Comparison of ENCODE assay signal across 30 mouse cellular contexts in genomic region chr19:40542776-40543175, GRCm38 (mm10). TPM values are rescaled to one million over a fixed set of nuclear protein-coding genes. Genes with fewer than 3 reads are reported as not detected.
DNase-seq lines count a peak whose midpoint lies in the region; ATAC-seq lines count a peak whose summit lies in the region.
"Had no signal": no experiment of that assay in that cellular context is flagged by ENCODE, and none has a peak within 500 bp of the region (broad histone marks: within the 10 kb centered on the region; RNA-seq: fewer than 3 reads in every experiment).

No protein-coding gene starts in this region.

- ATAC-seq in liver, embryonic 12.5 days = peak; percentile 69
- ATAC-seq in liver, embryonic 11.5 days (replicated peaks; ENCODE audit: low FRiP score) = no peak; the same call in 1 of the 2 replicates
- ATAC-seq in liver, embryonic 16.5 days (ENCODE audit: low read depth) = peak; percentile 59
- ATAC-seq in forebrain, embryonic 15.5 days (replicated peaks) = no peak
- ATAC-seq: activated CD4-positive, CD25-positive, alpha-beta regulatory T cell, adult 4 months; forebrain, embryonic 16.5 days; hindbrain, embryonic 16.5 days had no signal

- H3K9ac ChIP-seq in liver, embryonic 12.5 days = no peak overlapping the region
- no peak overlapping the region for H3K9ac ChIP-seq in liver, embryonic 11.5 days (ENCODE audit: low read depth, low read length)
- H3K9ac ChIP-seq in liver, embryonic 16.5 days (ENCODE audit: low read depth, low read length) = no peak overlapping the region
- no peak overlapping the region for H3K9ac ChIP-seq in forebrain, embryonic 15.5 days (replicated peaks)
- H3K9ac ChIP-seq: embryonic facial prominence, embryonic 13.5 days; forebrain, embryonic 12.5 days; hindbrain, embryonic 13.5 days had no signal

- H3K27me3 ChIP-seq in liver, embryonic 12.5 days (replicated peaks) = peaks cover 5% of the 10 kb centered on the region; the same call in 1 of the 2 replicates
- no peaks in the 10 kb centered on the region for H3K27me3 ChIP-seq in liver, embryonic 11.5 days (replicated peaks; ENCODE audit: control insufficient read depth, insufficient read depth, low read length)
- H3K27me3 ChIP-seq in liver, embryonic 16.5 days (ENCODE audit: control insufficient read depth, insufficient read depth, low read depth, low read length) = no peaks in the 10 kb centered on the region
- no peaks in the 10 kb centered on the region for H3K27me3 ChIP-seq in forebrain, embryonic 15.5 days
- H3K27me3 ChIP-seq: CH12.LX; forebrain, embryonic 12.5 days; hindbrain, embryonic 13.5 days had no signal

- H3K4me3 ChIP-seq in liver, embryonic 12.5 days = no peak overlapping the region
- H3K4me3 ChIP-seq in liver, embryonic 11.5 days (ENCODE audit: low read depth, low read length) = no peak overlapping the region
- no peak overlapping the region for H3K4me3 ChIP-seq in liver, embryonic 16.5 days (ENCODE audit: low read depth, low read length)
- H3K4me3 ChIP-seq in forebrain, embryonic 15.5 days = no peak overlapping the region
- H3K4me3 ChIP-seq: embryonic facial prominence, embryonic 10.5 days; embryonic facial prominence, embryonic 13.5 days; erythroblast, embryonic 14.5 days; forebrain, embryonic 12.5 days; heart, adult 2 months; hindbrain, embryonic 10.5 days; hindbrain, embryonic 13.5 days had no signal

- DNase-seq in liver, embryonic 11.5 days (ENCODE audit: low spot score) = no peak
- peak; percentile 49 for DNase-seq in MEL-GATA-1-ER (ENCODE audit: extremely low read depth, low read depth)
- no peak for DNase-seq in layer of hippocampus, postnatal 36 days
- DNase-seq: adrenal gland, adult 8-10 months; adrenal gland, postnatal 25 days; B cell, adult 2 months; cerebellum, adult 11-12 months; cerebellum, adult 8-10 months; cerebellum, postnatal 10 days; cerebellum, postnatal 36 days; embryo, embryonic 11 days; gastrocnemius, postnatal 10 days; gastrocnemius, postnatal 36 days; heart, adult 2 months; heart, postnatal 36 days had no signal

- H3K4me1 ChIP-seq in liver, embryonic 12.5 days = peaks cover 6% of the 10 kb centered on the region
- no peaks in the 10 kb centered on the region for H3K4me1 ChIP-seq in liver, embryonic 11.5 days (replicated peaks; ENCODE audit: control insufficient read depth, insufficient read depth, low read length)
- H3K4me1 ChIP-seq in liver, embryonic 16.5 days (ENCODE audit: control insufficient read depth, low read depth, low read length) = peaks cover 3% of the 10 kb centered on the region
- H3K4me1 ChIP-seq in forebrain, embryonic 15.5 days = no peaks in the 10 kb centered on the region
- H3K4me1 ChIP-seq: embryonic facial prominence, embryonic 10.5 days; embryonic facial prominence, embryonic 13.5 days; forebrain, embryonic 12.5 days; hindbrain, embryonic 10.5 days; hindbrain, embryonic 13.5 days had no signal

- no peak overlapping the region for H3K27ac ChIP-seq in liver, embryonic 12.5 days
- no peak overlapping the region for H3K27ac ChIP-seq in liver, embryonic 11.5 days (ENCODE audit: low read depth, low read length)
- H3K27ac ChIP-seq in liver, embryonic 16.5 days (ENCODE audit: low read length) = no peak overlapping the region
- no peak overlapping the region for H3K27ac ChIP-seq in forebrain, embryonic 15.5 days (replicated peaks)
- H3K27ac ChIP-seq: embryonic facial prominence, embryonic 10.5 days; embryonic facial prominence, embryonic 13.5 days; forebrain, embryonic 12.5 days; heart, adult 2 months; hindbrain, embryonic 10.5 days; hindbrain, embryonic 13.5 days had no signal

- 47% methylated on average over 7 of the region's 7 CpGs for WGBS in liver, embryonic 12.5 days (ENCODE audit: insufficient replicate concordance)
- WGBS in liver, embryonic 11.5 days = 65% methylated on average over 7 of the region's 7 CpGs
- WGBS in liver, embryonic 16.5 days (ENCODE audit: insufficient replicate concordance) = 56% methylated on average over 7 of the region's 7 CpGs
- WGBS in forebrain, embryonic 15.5 days = 88% methylated on average over 7 of the region's 7 CpGs

- H3K9me3 ChIP-seq in liver, embryonic 12.5 days (replicated peaks) = no peaks in the 10 kb centered on the region
- no peaks in the 10 kb centered on the region for H3K9me3 ChIP-seq in liver, embryonic 11.5 days (ENCODE audit: control insufficient read depth, low read length)
- no peaks in the 10 kb centered on the region for H3K9me3 ChIP-seq in liver, embryonic 16.5 days (replicated peaks; ENCODE audit: control insufficient read depth, low read length)
- H3K9me3 ChIP-seq in forebrain, embryonic 15.5 days = no peaks in the 10 kb centered on the region
- H3K9me3 ChIP-seq: embryonic facial prominence, embryonic 10.5 days; embryonic facial prominence, embryonic 13.5 days; forebrain, embryonic 12.5 days; G1E; hindbrain, embryonic 10.5 days; hindbrain, embryonic 13.5 days had no signal

- no peak overlapping the region for H3K4me2 ChIP-seq in liver, embryonic 12.5 days
- H3K4me2 ChIP-seq in liver, embryonic 11.5 days = no peak overlapping the region
- H3K4me2 ChIP-seq in liver, embryonic 16.5 days (ENCODE audit: low read depth, low read length) = no peak overlapping the region
- H3K4me2 ChIP-seq in forebrain, embryonic 15.5 days (replicated peaks) = no peak overlapping the region
- H3K4me2 ChIP-seq: embryonic facial prominence, embryonic 13.5 days; forebrain, embryonic 12.5 days; heart, embryonic 11.5 days; hindbrain, embryonic 13.5 days had no signal

- H3K36me3 ChIP-seq in liver, embryonic 12.5 days = no peaks in the 10 kb centered on the region
- H3K36me3 ChIP-seq in liver, embryonic 11.5 days (ENCODE audit: control insufficient read depth, insufficient read depth, low read length) = no peaks in the 10 kb centered on the region
- no peaks in the 10 kb centered on the region for H3K36me3 ChIP-seq in liver, embryonic 16.5 days (ENCODE audit: control insufficient read depth, insufficient read depth)
- H3K36me3 ChIP-seq in forebrain, embryonic 15.5 days = no peaks in the 10 kb centered on the region
- H3K36me3 ChIP-seq: embryonic facial prominence, embryonic 10.5 days; embryonic facial prominence, embryonic 13.5 days; forebrain, embryonic 12.5 days; G1E; hindbrain, embryonic 10.5 days; hindbrain, embryonic 13.5 days had no signal

RNA-seq across cellular contexts. Expression of gene Sorbs1, which starts 29.2 kb away (rescaled TPM):
- 34.3 and 35.1 TPM in 2 replicates for polyA plus RNA-seq in liver, embryonic 12.5 days (2016; fragmentation: Nextera tagmentation; extraction: Ambion mirVana)
- polyA plus RNA-seq in liver, embryonic 11.5 days (2014; fragmentation: Nextera tagmentation; extraction: Ambion mirVana) = 41.9 and 45.0 TPM in 2 replicates
- 37.7 and 39.6 TPM in 2 replicates for polyA plus RNA-seq in liver, embryonic 16.5 days (2015; fragmentation: Nextera tagmentation; extraction: Ambion mirVana)
- 100 to 1,000 TPM; 195 to 227 TPM for total RNA-seq in layer of hippocampus, postnatal 36 days (2021)
- 111 and 118 TPM in 2 replicates for polyA plus RNA-seq in forebrain, embryonic 15.5 days (2015; fragmentation: Nextera tagmentation; extraction: Ambion mirVana)

RNA-seq across cellular contexts. Expression of gene Aldh18a1, which starts 45.5 kb away (rescaled TPM):
- 67.4 and 68.8 TPM in 2 replicates for polyA plus RNA-seq in liver, embryonic 12.5 days (2016; fragmentation: Nextera tagmentation; extraction: Ambion mirVana)
- polyA plus RNA-seq in liver, embryonic 11.5 days (2014; fragmentation: Nextera tagmentation; extraction: Ambion mirVana) = 103 and 114 TPM in 2 replicates
- 28.6 and 28.8 TPM in 2 replicates for polyA plus RNA-seq in liver, embryonic 16.5 days (2015; fragmentation: Nextera tagmentation; extraction: Ambion mirVana)
- total RNA-seq in layer of hippocampus, postnatal 36 days (2021) = 10 to 100 TPM; 22.8 to 23.0 TPM
- 78.8 and 79.1 TPM in 2 replicates for polyA plus RNA-seq in forebrain, embryonic 15.5 days (2015; fragmentation: Nextera tagmentation; extraction: Ambion mirVana)

Comparison
In these comparisons a context has a peak if more than half of its experiments do, and no peak if none do; other contexts are left out.
1. ATAC-seq: peak in liver, embryonic 12.5 days (single experiment) and liver, embryonic 16.5 days (single experiment); none in liver, embryonic 11.5 days (single experiment) and forebrain, embryonic 15.5 days (single experiment).